Mouse (Mus musculus) megakaryocyte, adult 5-6 weeks (primary cell): Measurements from ENCODE around the gene Efcab8. TPM values are rescaled to one million over a fixed set of nuclear protein-coding genes. Genes with fewer than 3 reads are reported as not detected.
"Not testable (repeated sequence)": the region's sequence is repeated elsewhere in the genome, so short reads cannot be mapped to it uniquely, and the experiment has no call there.

ENCODE experiments used
- ATAC-seq: 2 replicates; pipeline ENCODE4 v1.8.0; 2016; ENCODE audit warnings: mild to moderate bottlenecking, inconsistent platforms; ENCODE audit not compliant: poor library complexity, severe bottlenecking
- total RNA-seq, 2 experiments: library from RNA; stranded (forward) in 1 of 2; stranded (reverse) in 1 of 2; fragments of 153-499, 151-499 nt in 1 of 2; fragments of 221-1000, 200-1000 nt in 1 of 2; gene quantifications; 2 replicates each; pipeline versions ENCODE4 v1.2.3 to v1.2.4; 2015 to 2017

Gene Efcab8
- total RNA-seq (2015): 0.11 TPM in 1 of 2 replicates, not detected in the other
- total RNA-seq (2017): not detected in 2 replicates

DNA sequence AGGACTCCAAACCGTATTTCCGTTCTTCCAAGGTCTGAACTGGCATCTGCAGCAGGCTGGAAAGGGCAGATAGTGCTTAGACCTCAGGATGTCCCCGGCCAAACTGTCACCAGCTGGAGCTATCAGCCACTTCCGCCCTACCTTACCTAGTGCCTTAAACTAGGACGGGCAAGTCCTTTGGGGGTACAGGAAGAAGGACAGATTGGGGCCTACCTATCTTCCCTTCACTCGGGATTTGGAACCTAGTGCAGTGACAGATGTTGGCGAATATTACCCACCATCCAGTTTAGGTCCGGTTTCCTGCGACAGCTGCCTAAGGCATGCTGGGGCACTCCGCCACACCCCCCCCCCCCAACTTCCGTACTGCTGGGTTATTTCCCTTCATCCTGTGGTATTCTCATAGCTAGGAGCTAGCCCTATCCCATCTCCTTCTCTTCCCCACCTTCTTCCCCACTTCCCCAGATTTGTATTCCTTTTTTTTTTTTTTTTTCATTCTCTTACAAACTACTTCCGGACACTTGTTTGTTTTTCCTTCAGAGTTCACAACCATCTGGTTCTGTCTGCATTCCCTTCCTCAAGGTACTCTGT is at the start of gene Efcab8:
Gene Efcab8 (plus strand): TSS at position 538 of the 588 bp plus-strand sequence.
- ATAC-seq: peak; percentile 64

DNA sequence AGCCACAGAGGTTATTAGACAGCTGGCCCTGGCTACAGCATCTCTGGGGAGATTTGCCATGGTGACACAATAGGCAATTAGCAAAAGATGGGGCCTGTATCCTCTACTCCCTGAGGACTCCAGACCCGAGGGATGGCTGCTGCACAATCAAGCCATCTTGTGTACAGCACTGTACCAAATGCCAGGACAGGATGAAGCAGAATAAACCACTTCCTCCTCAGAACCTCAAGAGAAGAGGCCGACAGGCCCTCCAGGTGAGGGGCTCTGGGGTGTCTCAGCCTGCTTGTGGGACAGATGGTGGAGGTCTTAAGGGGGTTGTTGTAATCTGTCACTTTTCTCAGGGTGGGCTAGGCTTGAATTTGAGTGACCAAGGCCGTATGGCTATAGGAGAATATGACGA is 45.7 kb upstream of the Efcab8 start:
- ATAC-seq: no peak

DNA sequence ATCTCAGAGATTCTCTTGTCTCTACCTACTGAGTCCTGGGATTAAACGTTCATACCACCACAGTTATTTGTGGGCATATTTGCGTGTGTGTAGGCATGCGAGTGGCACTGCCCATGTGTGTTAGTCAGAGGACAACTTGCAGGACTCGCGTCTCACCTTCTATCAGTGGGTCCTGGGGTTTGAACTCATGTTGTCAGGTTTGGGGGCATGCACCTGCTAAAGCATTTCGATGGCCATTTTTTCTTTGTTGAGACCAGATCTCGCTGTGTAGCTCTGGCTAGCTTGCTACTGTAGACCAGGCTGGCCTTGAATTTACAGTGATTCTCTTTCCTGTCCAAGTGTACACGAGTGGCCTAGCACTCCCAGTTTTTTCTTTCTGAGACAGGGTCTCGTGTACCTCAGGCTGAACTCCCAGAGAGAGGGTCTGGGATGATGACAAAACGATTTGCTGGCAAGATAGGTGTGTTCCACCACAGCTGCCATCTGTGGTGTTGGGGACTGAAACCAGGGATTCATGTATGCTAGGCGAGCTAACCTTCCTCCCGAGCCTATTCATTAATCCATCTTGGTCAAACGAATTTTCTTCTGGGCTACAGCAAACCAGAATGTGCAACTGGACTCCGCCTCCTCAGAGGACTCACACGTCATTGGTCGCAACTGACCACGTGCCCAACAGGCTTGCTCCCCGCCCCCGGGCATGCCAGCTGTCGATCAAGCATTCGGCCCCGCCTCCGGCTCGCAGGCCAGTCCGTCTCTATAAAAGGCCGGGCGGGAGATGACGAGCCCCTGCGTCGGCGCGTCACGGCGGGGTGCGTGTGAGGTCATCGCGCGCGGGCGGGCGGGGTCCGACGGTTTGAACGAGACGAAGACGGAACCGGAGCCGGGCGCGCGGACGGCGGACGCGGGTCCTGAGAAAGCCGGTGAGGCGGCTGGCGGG is 39.0 kb upstream of the Efcab8 start, which contains the start of gene Mapre1:
Gene Mapre1 (plus strand): TSS at position 775 of the 937 bp plus-strand sequence.
- ATAC-seq: peak; percentile 94

DNA sequence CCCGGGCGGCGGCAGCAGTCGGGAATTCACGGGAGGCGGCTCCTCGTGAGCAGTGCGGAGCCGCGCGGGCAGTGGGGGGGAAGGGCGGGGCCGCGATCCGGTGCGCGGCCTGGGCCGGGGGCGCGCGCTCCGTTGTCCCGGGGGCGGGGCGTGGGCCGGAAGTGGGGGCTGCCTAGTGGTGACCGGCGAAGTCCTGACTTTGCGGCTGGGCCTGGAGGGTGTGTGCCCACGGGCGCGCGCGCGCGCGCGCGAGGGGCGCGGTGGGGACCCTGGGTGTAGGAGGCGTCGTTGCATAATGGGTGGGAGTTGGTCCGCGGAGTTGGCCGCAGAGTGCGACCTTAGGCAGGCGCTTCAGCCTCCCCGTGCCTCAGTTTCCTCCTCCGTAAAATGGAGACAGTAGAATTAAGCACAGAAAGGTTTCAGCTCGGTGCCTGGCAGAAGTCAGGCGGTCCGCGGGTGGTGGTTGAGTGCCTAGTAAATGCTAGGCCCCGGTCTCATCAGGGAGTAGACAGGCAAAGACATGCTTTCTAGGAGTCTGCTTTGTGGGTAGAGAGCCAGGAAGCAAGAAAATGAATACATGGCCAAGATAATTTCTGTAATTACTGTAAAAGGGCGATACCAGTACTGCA is 38.2 kb upstream of the Efcab8 start:
- ATAC-seq: peak; percentile 52

DNA sequence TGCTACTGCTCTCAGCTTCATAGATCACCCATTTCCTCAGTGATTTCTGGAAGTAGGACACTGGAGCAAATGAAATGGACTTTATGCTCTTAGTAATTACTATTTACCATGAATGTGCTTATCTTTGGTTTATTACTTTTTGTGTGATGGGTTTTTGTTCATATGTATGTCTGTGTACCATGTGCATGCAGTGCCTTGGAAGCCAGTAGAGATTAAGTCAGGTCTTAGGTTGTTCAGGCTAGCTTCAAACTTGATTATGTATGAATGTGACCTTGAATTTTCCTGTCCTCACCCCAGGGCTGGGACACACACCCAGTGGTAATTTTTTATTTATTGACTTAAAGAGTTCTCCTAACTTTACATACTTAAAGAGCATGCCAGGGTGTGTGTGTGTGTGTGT is 31.7 kb upstream of the Efcab8 start:
- no peak for ATAC-seq

DNA sequence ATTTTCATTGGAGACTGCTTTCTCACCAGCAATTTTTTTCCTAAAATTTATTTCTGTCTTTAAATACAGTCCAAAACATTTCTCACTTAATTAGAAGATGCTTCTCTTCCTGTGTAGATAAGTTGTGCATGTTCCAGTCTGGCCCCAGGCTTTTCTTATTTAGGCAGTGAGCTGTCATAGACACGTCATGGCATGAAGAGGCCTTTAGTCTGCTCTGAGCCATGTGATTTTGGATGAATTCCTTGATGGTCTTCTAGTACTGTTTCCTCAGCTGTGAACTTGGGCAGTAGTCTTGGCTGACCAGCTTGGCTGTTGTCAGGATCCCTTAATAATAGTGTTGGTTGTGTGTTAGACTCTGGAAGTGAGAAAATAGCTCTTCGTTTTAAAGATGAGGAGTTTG is 29.4 kb upstream of the Efcab8 start:
- ATAC-seq: no peak

DNA sequence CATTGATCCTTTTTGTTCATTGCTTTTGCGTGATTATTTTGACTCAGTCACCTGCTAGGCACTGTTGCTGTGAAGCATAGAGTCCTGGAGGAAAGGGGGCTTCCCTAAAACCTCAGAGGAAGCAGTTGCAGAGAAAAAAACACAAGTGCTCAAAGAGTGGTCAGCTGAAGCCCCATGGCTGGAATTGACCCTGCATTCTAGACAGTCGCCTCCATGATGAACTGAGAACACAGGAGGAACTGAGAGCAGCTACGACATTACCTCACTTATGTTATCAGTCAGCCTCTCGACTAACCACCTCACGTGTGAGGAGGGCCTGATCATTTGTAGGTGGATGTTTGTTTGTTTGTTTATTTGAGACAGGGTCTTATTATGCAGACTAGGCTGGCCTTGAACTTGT is 17.6 kb upstream of the Efcab8 start:
- ATAC-seq: no peak

DNA sequence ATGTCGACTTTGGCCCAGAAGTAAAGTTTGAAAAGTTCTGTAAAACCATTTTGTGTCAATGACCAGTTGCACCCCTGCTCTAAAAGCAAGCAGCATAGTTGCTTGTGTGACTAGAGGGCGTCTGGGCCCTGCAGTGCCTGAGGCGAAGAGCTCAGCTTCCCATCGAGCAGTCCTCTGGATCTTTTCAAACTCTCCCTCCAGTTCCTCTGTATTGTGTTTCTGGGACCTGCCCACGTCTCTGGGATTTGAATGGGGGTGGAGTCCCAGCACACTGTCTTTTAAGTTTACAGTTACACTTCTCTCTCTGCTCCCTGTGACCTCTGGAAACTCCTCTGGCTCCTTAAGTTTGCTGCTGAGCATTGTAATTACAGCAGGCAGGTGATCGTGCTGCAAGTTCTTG is 12.2 kb upstream of the Efcab8 start:
- ATAC-seq: no peak

DNA sequence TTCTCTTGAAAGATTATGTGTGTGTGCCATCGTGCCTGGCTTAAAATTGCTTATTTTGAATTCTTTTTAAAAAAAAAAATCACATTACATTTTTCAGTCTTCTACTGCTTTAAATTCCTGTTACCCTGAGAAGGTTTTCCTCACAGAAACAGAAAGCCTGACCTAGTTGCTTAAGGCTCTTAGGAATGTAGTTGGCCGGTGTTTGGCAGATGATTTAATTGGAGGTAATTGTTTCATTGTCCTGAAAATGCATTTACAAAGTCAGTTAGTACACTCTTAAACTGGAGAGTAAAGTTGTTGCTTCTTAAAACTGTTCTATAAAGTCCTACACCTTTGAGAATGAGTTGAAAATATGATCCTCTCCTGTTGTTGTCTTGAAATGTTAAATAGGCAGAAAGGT is 10.8 kb upstream of the Efcab8 start:
- no peak for ATAC-seq

DNA sequence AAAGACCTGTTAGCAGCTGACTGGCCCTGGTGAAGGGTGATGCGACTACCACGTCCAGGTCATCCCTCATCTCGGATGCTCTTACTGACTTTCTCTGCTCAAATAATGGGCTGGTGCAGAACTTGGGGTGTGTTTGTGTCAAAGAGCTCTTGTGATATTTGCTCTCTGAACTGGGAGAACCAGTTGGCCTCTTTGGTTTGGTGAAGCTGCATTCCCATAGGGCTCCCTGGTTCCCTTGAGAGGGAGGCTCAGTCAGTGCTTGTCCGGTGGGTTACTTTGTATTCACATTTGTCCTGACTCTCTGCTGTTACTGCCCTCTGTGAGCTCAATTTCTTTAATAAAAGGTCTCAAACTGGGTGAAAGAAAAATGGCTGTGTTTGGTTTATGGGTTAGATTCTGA is 6.8 kb upstream of the Efcab8 start:
- ATAC-seq: no peak

DNA sequence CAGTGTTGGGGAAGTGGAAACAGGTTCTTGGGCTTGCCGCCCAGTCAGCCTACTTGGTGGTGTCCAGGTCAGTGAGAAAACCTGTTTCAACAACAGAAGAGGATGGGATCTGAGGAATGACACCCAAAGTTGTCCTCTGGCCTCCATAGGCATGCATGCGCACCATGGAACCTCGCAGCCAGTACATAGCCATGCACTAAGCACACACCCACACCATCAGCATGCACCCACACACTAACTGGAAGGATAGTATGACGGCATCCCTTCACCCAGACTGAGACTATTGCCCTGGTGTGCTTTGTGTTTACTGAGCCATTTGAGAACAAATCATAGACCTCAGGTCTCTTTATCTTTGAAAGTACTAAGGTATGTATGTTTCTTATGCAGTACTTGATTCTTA is 4.3 kb upstream of the Efcab8 start:
- no peak for ATAC-seq

DNA sequence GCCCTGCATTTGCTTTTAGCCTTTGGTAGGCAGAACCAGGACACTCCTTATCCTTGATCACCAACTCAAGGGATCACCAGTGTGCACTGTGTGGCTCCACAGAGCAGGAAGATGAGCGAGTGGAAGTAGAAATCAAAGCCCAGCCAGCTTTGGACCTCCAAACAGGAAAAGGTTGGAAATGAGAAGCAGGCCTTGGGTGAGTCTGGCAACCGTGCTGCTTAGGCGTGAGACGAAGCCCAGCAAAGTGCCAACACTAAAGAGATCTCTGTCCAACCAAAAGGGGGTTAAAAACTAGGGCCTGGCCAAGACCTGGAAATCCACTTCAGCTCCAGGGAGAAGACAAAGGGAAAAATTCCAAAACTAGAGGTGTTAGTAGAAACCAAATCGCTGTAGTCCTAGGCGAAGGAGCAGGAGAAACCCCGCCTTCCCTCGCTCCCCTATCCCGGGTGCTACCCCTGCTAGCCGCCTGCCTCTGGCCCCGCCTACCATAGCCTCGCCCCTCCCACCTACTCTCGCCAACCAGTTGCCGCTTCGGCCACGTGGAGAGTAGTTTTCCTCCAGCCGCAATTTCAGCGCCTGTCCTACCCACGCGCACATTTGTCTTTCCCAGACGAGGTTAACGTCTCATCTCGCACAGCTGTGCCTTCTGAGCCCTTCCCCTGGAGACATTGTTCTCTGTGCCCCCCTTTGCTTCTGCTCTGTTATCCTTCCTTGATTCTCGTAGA is 931 bp upstream of the Efcab8 start:
- peak; percentile 93 for ATAC-seq

DNA sequence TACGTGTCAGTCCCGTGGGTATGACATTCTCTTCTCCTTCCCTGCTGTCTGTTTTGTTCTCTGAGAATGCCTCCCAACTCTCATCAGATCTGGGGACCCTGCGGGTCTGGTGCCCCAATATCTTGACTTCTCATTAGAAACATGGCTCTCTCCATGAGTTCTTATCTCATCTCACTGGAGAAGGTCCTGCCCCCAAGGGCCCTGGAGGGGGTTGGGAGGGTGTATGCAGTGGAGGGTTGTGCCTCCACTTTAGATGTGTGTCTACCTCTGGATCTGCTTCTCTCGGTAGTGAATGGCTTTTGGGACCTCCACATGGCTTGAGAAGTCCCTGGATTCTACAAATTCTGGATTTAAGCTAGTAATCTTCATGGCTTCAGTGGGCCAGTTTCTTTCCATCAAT is 1.4 kb downstream of the Efcab8 start:
- ATAC-seq: no peak

DNA sequence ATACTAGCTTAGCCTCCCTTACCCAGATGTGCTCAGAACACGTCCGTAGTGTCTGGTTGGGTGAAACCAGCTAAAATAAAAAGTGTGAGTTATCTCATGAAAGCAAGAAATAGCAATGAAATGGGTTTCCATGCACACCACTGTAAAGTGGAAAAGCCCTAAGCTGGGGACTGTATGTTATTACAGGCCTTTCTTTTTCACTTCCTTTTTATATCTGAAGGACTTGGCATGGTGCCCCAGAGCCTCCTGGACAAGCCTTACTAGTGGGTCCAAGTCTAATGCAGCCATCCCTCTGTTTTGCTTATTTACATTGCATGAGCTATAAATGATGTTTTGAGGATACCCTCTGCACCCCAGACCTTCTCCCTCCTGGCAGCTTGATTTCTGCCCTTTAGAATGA is 4.9 kb downstream of the Efcab8 start:
- peak; percentile 61 for ATAC-seq

DNA sequence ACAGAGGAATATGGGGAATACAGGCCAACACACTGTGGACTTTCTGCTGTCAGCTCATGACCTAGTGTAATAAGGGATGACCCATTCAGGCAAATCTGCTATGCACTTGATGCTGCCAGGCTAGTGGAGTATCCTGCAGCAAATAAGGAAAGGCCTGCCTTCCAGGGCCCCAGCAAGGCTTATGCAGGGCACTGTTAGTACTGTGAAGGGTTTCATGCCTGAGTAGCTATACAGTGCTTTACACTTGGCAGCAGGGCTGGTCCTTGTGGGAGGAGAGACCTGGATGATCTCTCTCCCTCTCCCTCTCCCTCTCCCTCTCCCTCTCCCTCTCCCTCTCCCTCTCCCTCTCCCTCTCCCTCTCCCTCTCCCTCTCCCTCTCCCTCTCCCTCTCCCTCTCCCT is 13.6 kb downstream of the Efcab8 start:
- no peak for ATAC-seq

DNA sequence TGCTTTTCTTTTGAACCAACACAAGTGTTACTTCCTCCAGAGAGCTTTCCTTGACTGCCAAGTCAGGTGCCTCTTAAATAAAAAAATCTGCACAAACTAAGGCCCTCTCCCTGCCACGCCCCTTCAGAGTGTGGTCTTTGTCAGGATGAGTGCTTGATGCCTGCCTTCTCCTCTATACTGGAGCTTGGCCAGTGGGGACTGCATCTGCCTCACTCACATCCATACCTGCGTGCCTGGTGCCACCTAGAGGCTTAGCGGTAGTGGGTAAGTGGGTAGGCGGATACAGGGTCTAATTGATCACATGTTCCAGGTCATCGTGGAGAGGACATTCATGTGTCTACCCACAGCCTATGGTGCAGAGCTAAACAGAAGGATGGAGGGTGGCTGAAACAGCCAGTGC is 15.4 kb downstream of the Efcab8 start:
- ATAC-seq: no peak

DNA sequence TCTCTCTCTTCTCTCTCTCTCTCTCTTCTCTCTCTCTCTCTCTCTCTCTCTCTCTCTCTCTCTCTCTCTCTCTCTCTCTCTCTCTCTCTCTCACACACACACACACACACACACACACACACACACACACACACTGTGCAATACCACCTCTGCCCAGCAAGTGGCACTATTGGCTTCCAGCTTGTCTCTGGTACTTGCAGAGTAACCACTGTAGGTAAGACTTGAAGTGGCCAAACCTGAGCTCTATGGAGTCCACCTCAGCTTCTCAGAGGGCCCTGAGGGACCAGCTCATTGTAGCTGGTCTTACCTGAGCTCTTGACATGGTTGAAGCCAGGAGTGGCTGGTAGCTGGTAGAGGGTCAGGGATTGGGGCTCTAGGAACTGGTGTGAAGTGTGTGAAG is 27.7 kb downstream of the Efcab8 start:
- not testable (repeated sequence) for ATAC-seq

DNA sequence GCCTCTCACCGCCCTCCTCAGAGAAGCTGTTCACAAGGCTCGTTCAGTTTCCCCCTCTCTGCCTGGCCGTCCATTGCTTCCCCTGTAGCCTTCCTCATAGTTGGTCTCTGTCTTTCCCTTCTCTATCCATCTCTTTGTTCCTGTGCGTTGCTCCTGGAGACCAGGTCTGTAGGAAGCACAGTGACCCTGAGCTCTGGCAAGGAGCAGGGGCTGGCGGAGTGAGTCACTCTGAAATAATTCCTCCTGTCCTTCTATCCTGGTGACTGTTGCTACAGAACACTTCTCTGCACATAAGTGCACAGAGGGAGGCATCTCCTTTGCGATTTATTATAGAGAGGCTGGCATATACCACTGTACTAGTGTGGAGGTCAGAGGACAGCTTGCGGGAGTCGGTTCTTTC is 28.4 kb downstream of the Efcab8 start:
- ATAC-seq: no peak

DNA sequence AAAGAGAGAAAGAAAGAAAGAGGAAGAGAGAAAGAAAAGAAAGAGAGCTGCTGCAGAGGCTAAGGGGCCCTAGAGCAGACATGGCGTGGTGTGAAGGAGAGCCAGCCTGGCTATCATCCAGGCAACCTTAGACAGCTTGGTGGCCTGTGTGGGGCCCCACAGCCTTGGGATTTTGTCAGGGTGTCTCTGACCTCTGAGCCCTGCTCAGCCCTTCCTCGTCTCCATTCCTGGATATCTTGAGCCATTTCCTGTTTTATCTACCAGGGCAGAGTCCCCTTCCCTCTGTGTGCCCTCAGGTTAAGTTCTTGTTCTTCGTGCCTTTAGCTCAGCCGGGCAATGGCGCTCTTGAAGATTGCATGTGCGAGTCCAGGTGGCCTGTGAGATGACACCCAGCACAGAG is 29.1 kb downstream of the Efcab8 start:
- no peak for ATAC-seq

DNA sequence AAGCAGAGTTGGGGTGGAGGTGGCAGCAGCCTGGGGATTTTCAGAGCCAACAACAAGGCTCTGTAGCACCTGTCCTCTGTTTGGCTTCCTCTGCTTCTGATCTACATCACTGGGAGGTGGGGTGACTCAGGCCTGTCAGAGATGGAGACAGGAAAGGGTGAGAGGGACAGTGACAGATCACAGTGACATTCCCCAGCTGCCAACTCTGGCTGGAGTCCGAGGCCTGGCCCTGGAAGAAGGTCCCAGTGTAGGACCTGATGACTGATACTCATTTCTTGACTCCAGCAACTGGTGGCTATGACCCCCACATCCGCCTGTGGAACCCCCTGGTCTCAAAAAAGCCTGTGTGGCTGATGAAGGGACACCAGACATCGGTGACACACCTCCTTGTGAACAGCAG is 30.2 kb downstream of the Efcab8 start:
- ATAC-seq: no peak

DNA sequence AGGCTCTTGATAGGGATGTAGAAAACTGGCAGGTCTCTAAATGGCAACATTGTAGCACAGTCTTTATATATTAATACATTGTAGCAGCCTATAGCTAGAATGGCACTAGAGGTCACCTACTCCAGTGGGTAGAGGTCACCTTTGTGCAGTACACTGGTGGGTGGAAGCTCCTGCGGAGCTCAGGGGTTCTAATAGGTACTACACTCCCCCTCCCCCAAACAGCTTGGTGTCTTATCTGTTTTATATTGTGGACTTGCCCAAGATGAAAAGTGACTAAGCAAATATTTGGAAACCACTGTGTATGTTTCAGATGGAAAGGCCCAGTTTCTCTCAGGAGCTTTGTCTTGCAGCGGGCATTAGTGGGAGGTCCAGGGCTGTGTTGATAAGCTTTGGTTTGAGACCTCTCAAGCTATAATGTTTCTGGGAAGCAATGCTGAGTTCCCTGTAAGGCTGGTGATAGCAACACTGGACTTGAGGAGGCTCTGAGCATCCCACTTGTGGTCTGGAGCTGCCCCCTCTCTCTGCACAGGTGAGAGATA is 42.3 kb downstream of the Efcab8 start:
- no peak for ATAC-seq
